Mouse (Mus musculus) heart, postnatal 0 days (tissue): ENCODE measurements around the gene Ccr1l1.

Experiments used
- CTCF ChIP-seq: IDR thresholded peaks from 2 replicates; pipeline ENCODE4 v1.5.1; 2016; ENCODE audit warnings: antibody characterized with exemption, control low read depth, low read depth
- EP300 ChIP-seq: IDR thresholded peaks from 2 replicates; pipeline ENCODE4 v1.6.1; 2016; ENCODE audit warnings: antibody characterized with exemption, low read depth

DNA sequence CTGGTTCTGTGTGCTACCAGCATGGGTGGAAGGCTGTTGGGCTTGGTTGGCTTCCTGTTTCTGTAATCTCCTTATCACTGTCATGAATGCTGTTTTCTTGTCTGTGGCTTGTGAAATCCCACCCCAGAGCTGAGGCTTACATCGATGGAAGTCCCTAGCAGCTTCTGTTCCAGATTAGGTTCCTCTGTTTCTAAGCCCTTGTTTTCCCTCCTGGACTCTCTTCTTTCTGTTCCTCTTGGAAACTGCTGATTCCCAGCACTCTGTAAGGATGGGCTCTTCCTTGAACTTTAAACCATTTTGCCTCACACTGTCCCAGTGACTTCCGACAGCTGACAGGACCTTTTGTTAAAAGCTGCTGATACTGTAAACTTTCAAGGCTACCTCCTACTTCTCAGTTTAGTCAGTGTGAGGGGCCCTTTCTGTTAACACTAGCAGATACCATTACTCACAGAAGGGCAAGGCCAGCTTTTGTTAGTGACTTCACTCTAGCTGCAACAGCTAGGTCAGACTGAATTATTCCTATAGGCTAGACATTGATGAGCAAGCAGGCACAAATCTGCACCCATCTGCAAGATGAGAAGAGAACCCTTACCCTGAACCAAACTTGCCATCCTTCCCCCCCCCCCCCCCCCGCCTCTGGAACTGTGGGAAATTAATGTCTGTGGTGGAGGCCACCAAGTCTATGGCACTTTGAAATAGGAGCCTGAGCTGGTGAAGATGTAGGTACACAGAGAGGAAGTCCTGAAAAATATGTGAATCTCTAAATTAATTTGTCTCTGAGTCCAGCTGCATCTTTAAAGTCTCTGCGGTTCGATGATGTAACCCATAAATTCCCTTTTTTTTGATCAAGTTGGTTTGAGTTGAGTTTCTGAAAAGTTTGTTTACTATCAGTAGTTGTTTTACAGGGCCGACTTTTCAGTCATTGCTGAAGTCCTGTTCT lies 46.2 kb downstream of the Ccr1l1 start:
- TF ChIP-seq CTCF = no peak
- no peak for TF ChIP-seq EP300
